Mouse (Mus musculus): ENCODE measurements around the gene Hinfp.
"Not testable (repeated sequence)": the region's sequence is repeated elsewhere in the genome, so short reads cannot be mapped to it uniquely, and the experiment has no call there.

Gene Hinfp

GRCm38 (mm10) chr9:44309756-44310155 lies 4.3 kb upstream of the Hinfp start:
- DNase-seq, result no peak

GRCm38 (mm10) chr9:44307248-44307647 lies 1.8 kb upstream of the Hinfp start:
- DNase-seq, result no peak

GRCm38 (mm10) chr9:44306532-44306931 lies 1.1 kb upstream of the Hinfp start:
- DNase-seq, result no peak

- DNase-seq, result not testable (repeated sequence)
These were observed 5.5 kb downstream of the Hinfp start for GRCm38 (mm10) chr9:44300001-44300400.

GRCm38 (mm10) chr9:44292490-44292889 lies 13.0 kb downstream of the Hinfp start:
- peak in 1 of 2 experiments; percentile 74 for DNase-seq

- DNase-seq, result no peak
These were observed 16.5 kb downstream of the Hinfp start for GRCm38 (mm10) chr9:44288959-44289291.

GRCm38 (mm10) chr9:44288076-44288958 lies 17.2 kb downstream of the Hinfp start, which contains the start of gene Abcg4:
TSS of gene Abcg4 (minus strand) at chr9:44288615.
- DNase-seq, result no peak

- DNase-seq, result no peak
These were observed 17.9 kb downstream of the Hinfp start for GRCm38 (mm10) chr9:44287401-44288075.

GRCm38 (mm10) chr9:44287003-44287400 lies 18.5 kb downstream of the Hinfp start:
- no peak for DNase-seq

- no peak for DNase-seq
These were observed 19.1 kb downstream of the Hinfp start for GRCm38 (mm10) chr9:44286256-44286850.

GRCm38 (mm10) chr9:44283183-44283582 lies 22.3 kb downstream of the Hinfp start:
- no peak for DNase-seq

- DNase-seq, result no peak
These were observed 35.5 kb downstream of the Hinfp start for GRCm38 (mm10) chr9:44269973-44270372.

GRCm38 (mm10) chr9:44269077-44269476 lies 36.4 kb downstream of the Hinfp start:
- DNase-seq, result peak; percentile 27 to 62

GRCm38 (mm10) chr9:44268432-44268831 lies 37.0 kb downstream of the Hinfp start, which contains the start of gene Nlrx1:
TSS of gene Nlrx1 (minus strand) at chr9:44268599.
- DNase-seq, result no peak

- peak; percentile 92 to 93 for DNase-seq
These were observed 37.5 kb downstream of the Hinfp start for GRCm38 (mm10) chr9:44268027-44268360.

GRCm38 (mm10) chr9:44267319-44268026 lies 38.0 kb downstream of the Hinfp start:
- DNase-seq, result peak in 1 of 2 experiments; percentile 47

GRCm38 (mm10) chr9:44266478-44267226 lies 38.8 kb downstream of the Hinfp start:
- no peak for DNase-seq

GRCm38 (mm10) chr9:44261388-44261787 lies 44.1 kb downstream of the Hinfp start:
- no peak for DNase-seq

- DNase-seq, result no peak
These were observed 46.5 kb downstream of the Hinfp start for GRCm38 (mm10) chr9:44259014-44259413.

GRCm38 (mm10) chr9:44256213-44256612 lies 49.3 kb downstream of the Hinfp start:
- DNase-seq, result no peak

- no peak for DNase-seq
These were observed 50.3 kb downstream of the Hinfp start for GRCm38 (mm10) chr9:44255136-44255521.

GRCm38 (mm10) chr9:44254508-44255135 lies 50.8 kb downstream of the Hinfp start:
- DNase-seq, result no peak
